Mouse (Mus musculus): ENCODE data around the gene Olfr808.

GRCm38 (mm10) chr10:129765182-129765581, at the start of gene Olfr808:
- TF ChIP-seq CTCF (IDR thresholded peaks at IDR 0.05; ENCODE audit: borderline replicate concordance, control insufficient read depth, extremely low read depth, insufficient read depth, low read length, poor library complexity): no peak
- no peak for TF ChIP-seq POLR2A (IDR thresholded peaks at IDR 0.05; ENCODE audit: control insufficient read depth, extremely low read depth, insufficient read depth, low read length, poor library complexity)
